Mouse (Mus musculus) ovary, postnatal 10 days (tissue): ENCODE results near the gene Ptprk.

Experiments used
- DNase-seq: peaks from one replicate; pipeline ENCODE4 v3.0.0; 2022; ENCODE audit warnings: low spot score

Gene Ptprk

DNA sequence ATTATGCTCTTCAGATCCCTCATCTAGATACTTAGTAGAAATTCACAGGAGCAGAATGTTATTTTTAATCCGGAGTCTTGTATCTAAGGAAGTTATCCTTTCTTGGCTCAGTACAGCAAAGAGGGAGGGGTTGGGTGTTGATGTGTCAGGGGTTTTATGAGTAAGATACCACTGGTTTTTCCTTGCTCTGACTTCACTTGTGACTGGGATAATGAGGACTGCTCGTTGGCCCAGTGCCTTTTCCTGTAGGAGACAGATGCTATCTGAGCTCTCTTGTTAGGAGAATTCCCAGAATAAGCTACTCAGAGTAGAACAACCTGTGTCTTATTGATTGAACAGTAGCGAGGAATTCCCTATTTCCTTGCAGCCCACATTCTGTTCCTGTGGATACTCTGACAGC is 39.3 kb downstream of the Ptprk start:
- no peak for DNase-seq

DNA sequence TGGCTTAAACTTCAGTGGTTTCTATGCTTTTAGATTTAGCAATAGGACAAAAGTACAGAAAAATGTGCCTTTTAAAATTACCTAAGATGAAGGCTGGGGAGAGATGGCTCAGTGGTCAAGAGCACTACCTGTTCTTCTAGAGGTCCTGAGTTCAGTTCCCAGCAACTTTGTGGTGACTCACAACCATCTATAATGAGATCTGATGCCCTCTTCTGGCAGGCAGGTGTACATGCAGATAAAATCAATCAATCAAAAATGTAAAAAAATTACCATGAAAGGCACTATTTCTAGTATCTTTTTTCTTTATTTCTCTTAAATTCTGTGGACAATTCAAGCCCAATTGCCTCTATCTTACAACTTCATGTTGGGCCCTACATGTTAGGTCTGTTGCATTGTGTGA is 42.4 kb downstream of the Ptprk start:
- no peak for DNase-seq

GRCm38 (mm10) chr10:28118783-28119365 is 44.3 kb downstream of the Ptprk start:
- no peak for DNase-seq

DNA sequence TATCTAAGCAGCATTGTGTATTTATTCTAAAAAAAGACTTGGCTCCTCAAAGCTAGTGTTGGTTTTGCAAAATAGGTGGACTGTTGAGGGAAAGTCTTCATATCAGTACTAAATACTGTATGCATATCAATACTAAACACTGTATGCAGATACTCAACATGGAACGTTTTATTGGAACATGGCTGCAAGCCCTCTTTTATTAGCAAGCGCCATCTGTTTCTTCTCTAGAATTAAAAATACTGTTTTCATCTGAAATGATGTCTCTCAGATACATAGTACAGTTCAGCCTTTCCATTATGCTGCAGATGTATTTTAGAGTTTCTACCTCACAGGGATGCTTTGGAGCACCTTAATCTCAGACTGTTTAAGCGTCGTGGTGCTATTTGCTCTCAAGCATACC is 49.3 kb downstream of the Ptprk start:
- no peak for DNase-seq

DNA sequence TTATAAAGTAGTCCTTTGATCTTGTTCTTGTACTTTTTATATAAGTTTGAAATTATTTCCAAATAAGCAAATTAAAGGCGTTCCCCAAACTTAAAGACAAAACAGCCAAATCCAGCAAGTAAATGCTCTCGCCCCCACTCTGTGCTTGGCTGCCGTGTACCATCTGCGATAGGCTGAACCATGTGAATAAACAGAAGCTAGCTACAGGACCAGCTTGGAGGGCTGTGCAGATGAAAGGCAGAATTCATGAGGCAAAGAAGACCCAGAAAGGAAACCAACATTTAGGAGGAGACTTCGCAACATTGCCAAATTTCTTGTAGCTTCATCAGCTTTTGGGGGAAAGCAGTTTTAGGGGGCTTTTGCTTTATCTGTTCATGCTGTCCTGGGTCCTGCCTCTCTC is 53.4 kb downstream of the Ptprk start:
- no peak for DNase-seq

GRCm38 (mm10) chr10:28128450-28128849 is 53.8 kb downstream of the Ptprk start:
- no peak for DNase-seq

DNA sequence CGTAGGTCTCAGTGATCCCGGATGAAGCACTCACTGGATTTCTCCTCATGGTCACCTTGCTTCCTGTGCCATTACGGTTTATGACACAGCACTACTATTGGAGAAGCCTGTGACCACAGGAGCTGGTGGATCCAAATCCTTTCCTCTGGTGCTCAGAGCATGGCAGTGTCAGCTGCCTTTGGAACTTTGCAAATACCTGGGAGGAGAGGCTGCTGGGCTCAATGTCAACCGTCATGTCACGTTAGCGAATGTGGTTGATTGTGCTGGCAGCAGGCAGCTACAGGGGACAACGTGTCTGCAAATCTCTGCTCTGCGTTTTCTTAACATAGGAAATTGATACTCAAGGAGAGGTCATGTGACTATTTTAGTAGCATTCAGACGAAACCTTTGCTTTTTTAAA is 55.8 kb downstream of the Ptprk start:
- no peak for DNase-seq

DNA sequence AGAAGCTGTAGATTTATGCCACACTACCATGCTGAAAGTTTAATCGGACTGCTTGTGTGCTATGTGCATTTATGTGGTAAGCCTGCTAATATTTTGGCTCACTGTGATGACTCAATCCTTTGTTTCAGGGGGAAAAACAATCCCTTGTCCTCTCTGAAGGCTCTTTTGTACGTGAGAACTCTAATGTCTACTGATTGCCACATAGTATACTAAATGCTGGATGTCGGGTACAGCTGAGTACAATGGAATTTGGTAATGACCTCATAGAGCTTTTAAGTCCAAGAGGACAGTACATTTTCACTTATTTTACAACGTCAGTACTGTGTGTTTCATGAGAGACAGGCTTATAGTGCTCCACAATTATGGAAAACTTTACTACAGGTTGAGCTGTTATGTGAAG is 59.1 kb downstream of the Ptprk start:
- DNase-seq = no peak

DNA sequence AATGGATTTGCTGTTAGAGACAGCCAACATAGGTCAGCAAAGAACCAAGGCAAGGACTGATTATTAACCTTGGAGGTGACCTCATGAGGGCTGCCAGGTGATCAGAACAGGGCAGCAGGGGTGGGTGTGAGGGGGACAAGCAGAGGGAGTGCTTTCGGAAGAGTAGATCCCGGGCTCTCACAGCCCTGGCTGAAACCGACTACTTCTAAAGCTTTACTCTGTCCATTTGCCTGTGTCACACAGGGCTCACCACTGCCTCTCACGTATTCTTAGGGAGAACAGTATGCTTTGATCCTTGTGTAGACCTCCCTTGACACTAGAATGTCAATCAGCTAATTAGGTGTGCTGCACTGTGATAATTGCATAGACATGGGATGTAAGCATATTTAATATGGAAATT is 63.8 kb downstream of the Ptprk start:
- DNase-seq = no peak

GRCm38 (mm10) chr10:28144459-28144858 is 69.8 kb downstream of the Ptprk start:
- no peak for DNase-seq

- DNase-seq = no peak
Observed at GRCm38 (mm10) chr10:28145326-28145725, 70.7 kb downstream of the Ptprk start.

DNA sequence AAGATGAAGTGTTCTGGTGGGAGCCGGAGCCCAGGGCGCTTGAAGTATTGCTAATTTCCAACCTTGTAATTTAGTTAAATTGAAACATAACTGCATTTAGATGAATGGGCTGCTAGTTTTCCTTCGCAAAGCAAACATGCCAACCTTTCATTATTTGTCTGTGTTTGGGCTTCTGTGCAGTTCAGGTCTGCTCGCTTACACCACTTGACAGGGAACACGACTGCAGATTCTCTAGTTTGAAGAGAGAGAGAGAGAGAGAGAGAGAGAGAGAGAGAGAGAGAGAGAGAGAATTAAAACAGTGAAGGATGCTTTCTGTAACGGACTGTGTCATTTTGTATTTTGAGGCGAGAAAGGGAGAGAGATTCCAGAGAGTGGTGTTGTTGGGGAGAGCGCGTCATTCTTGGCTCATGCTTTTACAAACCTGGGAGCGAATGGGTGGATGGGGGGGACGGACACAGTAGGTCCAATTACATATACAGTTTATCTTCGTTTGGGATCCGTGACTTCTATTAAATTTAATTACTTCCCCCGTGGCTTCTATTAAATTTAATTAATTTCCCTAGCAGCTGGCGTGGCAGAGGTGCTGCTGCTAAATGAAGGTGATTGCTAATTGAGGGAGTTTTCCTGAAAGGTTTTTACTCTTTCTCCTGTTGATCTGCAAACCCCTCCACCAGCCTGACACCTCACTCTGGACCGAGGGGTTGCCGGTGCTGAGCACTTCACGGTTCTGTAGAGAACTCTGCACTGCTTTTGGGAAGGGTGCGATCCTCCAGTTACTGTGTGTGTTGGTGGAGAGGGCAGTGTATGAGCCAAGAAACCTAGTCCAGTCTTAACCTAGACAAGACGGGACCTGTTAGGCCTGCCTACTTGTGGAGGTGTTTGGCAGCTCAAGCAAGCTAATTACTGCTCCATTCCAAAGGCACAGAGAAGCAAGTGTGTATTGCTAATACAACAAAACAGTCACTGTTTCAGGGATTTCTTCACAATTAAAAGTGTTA is 81.4 kb downstream of the Ptprk start:
- DNase-seq = no peak

- DNase-seq = no peak
Observed at GRCm38 (mm10) chr10:28159716-28160115, 85.1 kb downstream of the Ptprk start.

DNA sequence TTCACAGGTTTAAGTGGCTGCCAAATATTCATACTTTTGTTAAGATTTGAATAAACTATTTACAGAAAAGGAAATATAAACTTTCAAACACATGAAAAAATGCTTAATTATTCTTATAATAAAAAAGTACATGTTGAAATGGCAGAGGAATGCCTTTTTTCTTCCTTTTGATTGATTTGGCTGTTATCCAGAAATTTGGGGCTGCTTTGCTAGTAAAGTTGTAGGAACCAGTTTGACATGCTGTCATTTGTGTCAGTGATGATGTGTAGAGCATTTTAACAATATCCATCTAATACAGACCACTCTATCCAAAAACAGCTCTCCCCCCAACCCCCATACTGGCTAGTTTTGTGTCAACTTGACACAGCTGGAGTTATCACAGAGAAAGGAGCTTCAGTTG is 86.7 kb downstream of the Ptprk start:
- no peak for DNase-seq

DNA sequence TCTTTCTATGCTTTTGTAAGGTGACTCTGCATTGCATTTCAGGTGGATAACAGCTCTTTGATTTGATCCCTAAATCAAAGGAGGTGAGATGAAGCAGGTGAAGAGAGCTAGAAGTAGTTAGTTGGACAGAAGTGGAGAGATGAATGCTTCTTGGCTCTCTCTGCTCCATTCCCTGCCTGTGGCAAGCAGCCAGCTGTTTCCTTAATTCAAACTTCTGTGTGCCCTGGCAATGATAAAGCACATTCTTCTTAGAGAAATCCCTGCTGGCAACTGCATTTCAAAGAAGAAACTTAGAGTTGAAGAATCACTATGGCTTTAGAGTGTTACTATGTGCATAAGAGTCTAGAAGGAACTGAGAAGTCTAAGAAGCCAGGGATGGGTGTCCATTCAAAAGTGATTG is 89.6 kb downstream of the Ptprk start:
- DNase-seq = no peak

DNA sequence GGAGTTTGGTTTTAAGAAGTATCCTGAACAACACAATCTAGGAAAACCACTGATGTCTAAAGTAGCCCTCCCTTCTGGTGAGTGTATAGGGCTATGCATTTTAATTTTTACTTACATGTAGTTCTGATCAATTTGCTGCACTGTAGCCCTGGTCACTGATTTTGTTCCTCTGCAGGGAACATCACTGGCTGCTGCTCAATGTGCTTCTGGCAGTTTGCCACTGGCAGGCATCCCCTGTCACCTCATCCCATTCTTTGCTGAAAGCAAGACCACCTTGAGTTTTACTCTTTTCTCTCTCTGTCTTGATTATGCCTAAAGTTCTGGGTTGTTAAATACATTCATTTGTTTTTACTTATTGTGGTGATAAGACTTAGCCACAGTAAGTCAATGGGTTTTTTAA is 90.1 kb downstream of the Ptprk start:
- DNase-seq = no peak

GRCm38 (mm10) chr10:28166610-28167009 is 92.0 kb downstream of the Ptprk start:
- no peak for DNase-seq

GRCm38 (mm10) chr10:28167097-28167496 is 92.5 kb downstream of the Ptprk start:
- no peak for DNase-seq

GRCm38 (mm10) chr10:28171196-28171595 is 96.6 kb downstream of the Ptprk start:
- no peak for DNase-seq

DNA sequence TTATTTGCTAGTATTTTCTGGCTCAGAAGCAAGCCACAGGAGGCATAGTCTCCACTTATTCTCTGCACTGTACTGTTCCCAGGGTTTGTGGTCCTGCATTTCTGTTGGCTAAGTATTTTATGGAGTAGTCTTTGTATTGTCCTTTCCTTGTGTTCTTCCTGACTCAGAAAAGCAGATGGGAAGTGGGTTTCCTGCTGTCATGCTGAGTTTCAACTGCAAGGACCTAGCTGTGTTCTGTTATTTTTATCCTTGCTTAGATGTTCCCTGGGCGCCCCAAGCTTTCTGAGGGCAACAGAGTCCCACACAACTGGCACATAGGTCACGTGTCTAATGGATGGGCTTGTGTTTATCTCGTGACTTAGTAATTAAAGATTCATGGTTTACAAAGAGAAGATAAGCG is 104.3 kb downstream of the Ptprk start:
- DNase-seq = no peak

DNA sequence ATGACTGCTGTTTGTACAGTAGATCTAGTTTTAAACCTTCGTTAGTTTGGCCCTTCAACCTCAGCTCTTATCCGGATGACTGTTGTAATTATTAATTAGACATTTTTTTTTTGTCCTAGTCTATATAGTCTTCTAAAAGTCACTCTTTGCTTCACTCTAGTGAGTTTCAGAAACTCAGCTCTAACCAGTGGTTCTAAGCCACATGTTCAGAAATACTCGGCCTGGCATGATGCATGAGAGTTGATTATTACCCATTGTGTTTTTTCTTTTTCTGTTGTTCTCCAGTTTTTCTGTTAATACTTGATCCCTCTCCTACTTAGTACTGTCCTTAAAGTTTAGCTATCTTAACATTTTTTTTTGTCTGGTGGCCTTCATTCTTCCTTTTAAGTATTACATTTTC is 107.5 kb downstream of the Ptprk start:
- DNase-seq = no peak

DNA sequence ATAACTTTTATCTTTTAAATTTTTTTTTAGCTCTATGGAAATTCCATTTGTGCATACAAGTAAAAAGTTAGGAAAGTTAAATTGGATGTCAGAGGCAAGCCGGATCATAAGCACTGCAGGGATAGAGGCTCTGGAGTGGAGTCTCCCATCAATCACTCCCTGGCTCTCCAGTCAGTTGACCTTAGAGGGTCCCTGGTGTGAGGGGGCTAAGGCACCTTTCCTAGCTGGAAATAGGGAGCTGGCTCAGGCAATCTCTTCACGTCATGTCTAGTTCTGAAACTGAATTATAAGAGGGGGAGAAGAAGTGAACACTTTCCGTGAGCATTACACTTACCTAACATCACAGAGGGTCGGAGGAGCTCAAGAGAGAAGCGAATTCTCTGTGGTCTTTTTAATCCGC is 110.1 kb downstream of the Ptprk start:
- DNase-seq = no peak

DNA sequence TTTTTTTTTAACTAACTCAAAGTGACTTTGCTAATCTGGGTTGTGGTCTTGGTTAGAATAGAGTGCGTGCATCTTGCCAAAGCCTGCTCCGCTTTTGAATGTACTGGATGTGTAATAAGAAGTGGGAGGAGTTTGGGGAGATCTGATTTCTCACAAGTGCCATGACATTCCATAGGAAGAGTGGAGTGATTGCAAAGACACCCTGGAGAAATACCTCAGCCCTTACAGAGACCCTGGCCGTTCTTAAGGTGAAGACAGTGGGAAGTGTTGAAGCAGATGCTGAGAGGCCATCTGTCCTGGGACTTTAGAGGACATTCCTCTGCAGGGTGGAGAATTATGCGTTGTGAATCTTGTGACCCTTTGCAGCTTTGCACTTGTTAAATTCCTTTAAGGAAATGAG is 110.7 kb downstream of the Ptprk start:
- DNase-seq = no peak
